Mouse (Mus musculus) C2C12 (cell line): ENCODE measurements around the gene Cadps2. TPM values are rescaled to one million over a fixed set of nuclear protein-coding genes. Genes with fewer than 3 reads are reported as not detected.

Experiments
- H3K27me3 ChIP-seq: one replicate; pipeline ENCODE4 v1.6.1; 2011; ENCODE audit not compliant: control insufficient read depth, insufficient read depth, insufficient read length
- H3K36me3 ChIP-seq: one replicate; pipeline ENCODE4 v1.6.1; 2011; ENCODE audit not compliant: control insufficient read depth, insufficient read depth
- H3K4me3 ChIP-seq: one replicate; pipeline ENCODE4 v1.5.1; 2011; ENCODE audit warnings: mild to moderate bottlenecking, control low read depth; ENCODE audit not compliant: poor library complexity, insufficient read depth, severe bottlenecking
- H3K79me2 ChIP-seq: one replicate; pipeline ENCODE4 v1.6.1; 2011; ENCODE audit not compliant: control insufficient read depth, insufficient read depth
- H3K79me3 ChIP-seq: one replicate; pipeline ENCODE4 v1.6.1; 2011; ENCODE audit warnings: low read depth, control low read depth
- H3ac ChIP-seq: one replicate; pipeline ENCODE3; 2011; ENCODE audit warnings: low read depth; ENCODE audit not compliant: control insufficient read depth, insufficient read length
- CEBPB ChIP-seq: IDR thresholded peaks from one replicate; pipeline ENCODE4 v1.6.1; 2011; ENCODE audit warnings: low read depth, mild to moderate bottlenecking, control low read depth, moderate library complexity
- CTCF ChIP-seq: IDR thresholded peaks from one replicate; pipeline ENCODE4 v1.5.1; 2011; ENCODE audit not compliant: control insufficient read depth, insufficient read depth, insufficient read length
- FOSL1 ChIP-seq: IDR thresholded peaks from one replicate; pipeline ENCODE4 v1.8.0; 2011; ENCODE audit warnings: mild to moderate bottlenecking, low read length; ENCODE audit not compliant: poor library complexity, insufficient read depth, severe bottlenecking
- MAX ChIP-seq: IDR thresholded peaks from one replicate; pipeline ENCODE4 v1.6.1; 2011; ENCODE audit warnings: mild to moderate bottlenecking, control low read depth
- MYOD1 ChIP-seq: IDR thresholded peaks from one replicate; pipeline ENCODE4 v1.6.1; 2011; ENCODE audit warnings: low read depth; ENCODE audit not compliant: control insufficient read depth, insufficient read length
- MYOG ChIP-seq: IDR thresholded peaks from one replicate; pipeline ENCODE4 v1.6.1; 2011; ENCODE audit not compliant: control insufficient read depth, insufficient read length; ENCODE audit errors: extremely low read depth
- USF1 ChIP-seq: IDR thresholded peaks from one replicate; pipeline ENCODE4 v1.6.1; 2011; ENCODE audit warnings: low read depth, mild to moderate bottlenecking, control low read depth, moderate library complexity
- polyA plus RNA-seq: library from polyadenylated mRNA; unstranded; fragments of >200 nt; fragmentation: generic; extraction: Trizol; gene quantifications from one replicate; pipeline ENCODE4 v1.2.1, GENCODE M21; 2012; ENCODE audit warnings: missing spikeins

Gene Cadps2
- polyA plus RNA-seq, 1 experiment = not detected

DNA sequence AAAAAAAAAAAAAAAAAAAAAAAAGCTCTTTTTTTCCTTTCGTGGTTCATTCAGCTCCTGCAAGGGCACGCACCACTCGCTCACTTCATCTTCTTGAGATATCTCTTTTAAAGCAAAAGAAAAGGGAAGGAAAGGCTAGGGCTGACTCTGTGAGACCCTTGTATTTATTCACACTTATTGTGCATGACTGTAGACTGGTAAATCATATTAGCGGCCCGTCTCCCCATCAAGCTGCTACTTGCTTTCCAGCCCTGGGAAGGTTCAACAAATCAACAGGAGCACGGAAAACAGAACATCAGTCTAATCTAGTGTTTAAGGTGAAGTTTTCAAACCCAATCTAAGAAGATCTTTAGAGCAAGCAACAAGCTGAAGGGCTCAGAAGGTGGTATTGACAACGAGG, 566.7 kb downstream of the Cadps2 start:
- TF ChIP-seq FOSL1 = no peak
- TF ChIP-seq MAX = no peak
- TF ChIP-seq CEBPB = no peak
- no peak for TF ChIP-seq MYOG
- TF ChIP-seq MYOD1 = no peak
- TF ChIP-seq USF1 = no peak
- TF ChIP-seq CTCF = no peak
- no peak overlapping the region for H3K4me3 ChIP-seq
- no peaks in the 10 kb centered on the region for H3K79me3 ChIP-seq
- H3ac ChIP-seq = no peak overlapping the region
- no peaks in the 10 kb centered on the region for H3K27me3 ChIP-seq
- no peaks in the 10 kb centered on the region for H3K79me2 ChIP-seq
- H3K36me3 ChIP-seq = no peaks in the 10 kb centered on the region

DNA sequence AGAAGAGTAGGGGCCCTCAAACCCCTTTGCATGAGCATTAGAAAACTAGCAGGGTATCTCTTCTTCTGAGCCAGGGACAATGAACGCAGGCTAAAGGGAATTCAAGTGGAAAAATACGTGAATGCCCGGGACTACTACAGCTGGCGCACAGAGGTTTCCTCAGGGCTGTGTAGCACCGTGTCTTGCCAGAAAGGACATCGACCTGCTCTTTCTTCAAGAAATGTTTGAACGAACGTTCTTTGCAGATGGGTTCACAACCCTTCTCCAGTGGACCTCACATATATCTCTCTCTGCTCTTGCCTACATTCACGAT, 578.5 kb downstream of the Cadps2 start:
- no peaks in the 10 kb centered on the region for H3K79me3 ChIP-seq
- TF ChIP-seq CEBPB (no peak), MAX (no peak), MYOG (no peak), CTCF (no peak), MYOD1 (no peak), FOSL1 (no peak), USF1 (no peak)
- no peaks in the 10 kb centered on the region for H3K36me3 ChIP-seq
- no peaks in the 10 kb centered on the region for H3K27me3 ChIP-seq
- no peaks in the 10 kb centered on the region for H3K79me2 ChIP-seq
- H3K4me3 ChIP-seq = no peak overlapping the region
- no peak overlapping the region for H3ac ChIP-seq

- no peak overlapping the region for H3K4me3 ChIP-seq
- TF ChIP-seq MAX (no peak), CEBPB (no peak), MYOD1 (no peak), CTCF (no peak), MYOG (no peak), USF1 (no peak), FOSL1 (no peak)
- H3K27me3 ChIP-seq = no peaks in the 10 kb centered on the region
These were observed 579.0 kb downstream of the Cadps2 start for GRCm38 (mm10) chr6:23260016-23260737.

GRCm38 (mm10) chr6:23257981-23258380, 581.2 kb downstream of the Cadps2 start:
- no peak for TF ChIP-seq USF1
- TF ChIP-seq MAX = no peak
- TF ChIP-seq CEBPB = no peak
- TF ChIP-seq MYOD1 = no peak
- no peak for TF ChIP-seq CTCF
- TF ChIP-seq MYOG = no peak
- TF ChIP-seq FOSL1 = no peak
- H3K79me3 ChIP-seq = no peaks in the 10 kb centered on the region
- peaks cover 3% of the 10 kb centered on the region for H3K27me3 ChIP-seq
- H3ac ChIP-seq = no peak overlapping the region
- no peaks in the 10 kb centered on the region for H3K36me3 ChIP-seq
- H3K79me2 ChIP-seq = no peaks in the 10 kb centered on the region
- no peak overlapping the region for H3K4me3 ChIP-seq

More at GRCm38 (mm10) chr6:23260016-23260737, 579.0 kb downstream of the Cadps2 start:
- Histone ChIP-seq H3K79me2 (no peaks in the 10 kb centered on the region), H3K79me3 (no peaks in the 10 kb centered on the region), H3ac (no peak overlapping the region), H3K36me3 (no peaks in the 10 kb centered on the region)

DNA sequence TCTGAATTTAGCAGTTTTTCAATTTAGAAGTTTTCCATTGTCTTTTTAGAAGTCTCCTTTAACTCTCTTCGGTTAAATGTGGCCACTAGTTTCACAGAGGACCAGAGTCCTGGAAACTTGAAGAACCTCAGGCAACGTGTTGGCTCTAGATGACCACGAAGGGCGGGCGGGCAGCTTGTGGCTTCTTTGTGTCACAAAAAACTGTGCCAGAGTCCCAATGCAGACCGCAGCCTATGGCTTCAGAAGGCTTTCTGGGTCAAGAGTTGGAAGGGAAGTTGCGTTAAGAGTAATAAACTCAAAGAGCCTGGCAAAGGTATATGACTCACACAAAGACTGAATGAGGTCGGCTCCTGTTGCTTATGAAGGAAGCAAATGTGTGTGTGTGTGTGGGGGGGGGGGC, 584.1 kb downstream of the Cadps2 start:
- Histone ChIP-seq H3K4me3 (no peak overlapping the region), H3K79me3 (no peaks in the 10 kb centered on the region), H3K79me2 (no peaks in the 10 kb centered on the region)

DNA sequence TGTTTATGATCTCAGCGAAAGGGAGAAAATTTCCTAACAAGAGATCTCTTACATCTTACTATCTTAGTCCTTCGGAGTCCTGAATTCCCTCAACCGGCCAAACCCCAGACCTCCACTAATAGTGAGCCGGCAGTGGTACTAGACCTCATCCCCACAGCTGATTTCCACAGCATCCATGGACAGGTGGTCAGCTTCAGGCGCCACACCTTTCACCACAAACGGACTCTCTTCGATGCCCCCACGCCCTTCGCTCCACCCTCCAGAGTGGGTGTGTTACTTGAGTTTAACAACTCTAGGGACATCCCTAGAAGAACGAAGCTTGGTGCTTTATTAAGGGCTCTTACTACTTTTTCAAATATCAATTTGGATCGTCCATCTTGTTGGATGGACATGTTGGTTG, 584.6 kb downstream of the Cadps2 start:
- Histone ChIP-seq H3K27me3 (peaks cover 3% of the 10 kb centered on the region), H3K79me2 (no peaks in the 10 kb centered on the region), H3K79me3 (no peaks in the 10 kb centered on the region), H3K36me3 (no peaks in the 10 kb centered on the region), H3ac (no peak overlapping the region), H3K4me3 (no peak overlapping the region)
- TF ChIP-seq USF1 (no peak), CTCF (no peak), FOSL1 (no peak), CEBPB (no peak), MYOD1 (no peak), MYOG (no peak), MAX (no peak)

More for the DNA sequence above, 584.1 kb downstream of the Cadps2 start:
- Histone ChIP-seq H3K36me3 (no peaks in the 10 kb centered on the region), H3K27me3 (peaks cover 3% of the 10 kb centered on the region), H3ac (no peak overlapping the region)
- TF ChIP-seq FOSL1 (no peak), MYOD1 (no peak), CEBPB (no peak), USF1 (no peak), MYOG (no peak), MAX (no peak), CTCF (no peak)
